Mouse (Mus musculus) embryonic facial prominence, embryonic 14.5 days (tissue): ENCODE measurements around the gene Gm17018. TPM values are rescaled to one million over a fixed set of nuclear protein-coding genes. Genes with fewer than 3 reads are reported as not detected.

ENCODE experiments used
- ATAC-seq: fragments of 200-750 bp; cut with Nextera tagmentation; 2 replicates; pipeline ENCODE4 v1.8.0; 2017; ENCODE audit warnings: low read depth, moderate number of reproducible peaks, moderate TSS enrichment
- DNase-seq: peaks from one replicate; pipeline ENCODE4 v3.0.0-alpha.2; 2015; ENCODE audit warnings: low spot score
- H3K27ac ChIP-seq: fragments of 300-500 bp; sonication (generic); replicated peaks from 2 replicates; pipeline ENCODE4 v1.5.1; 2014; ENCODE audit warnings: low read depth, mild to moderate bottlenecking, low read length, moderate library complexity
- H3K27me3 ChIP-seq: fragments of 300-500 bp; sonication (generic); replicated peaks from 2 replicates; pipeline ENCODE4 v1.6.1; 2014; ENCODE audit warnings: low read length; ENCODE audit not compliant: control insufficient read depth, insufficient read depth
- H3K36me3 ChIP-seq: fragments of 300-500 bp; sonication (generic); 2 replicates; pipeline ENCODE4 v1.6.1; 2014; ENCODE audit warnings: low read length, mixed read lengths; ENCODE audit not compliant: control insufficient read depth, insufficient read depth
- H3K4me1 ChIP-seq: fragments of 300-500 bp; sonication (generic); 2 replicates; pipeline ENCODE4 v1.6.1; 2014; ENCODE audit warnings: antibody characterized with exemption, low read length; ENCODE audit not compliant: control insufficient read depth, insufficient read depth
- H3K4me2 ChIP-seq: fragments of 300-500 bp; sonication (generic); 2 replicates; pipeline ENCODE4 v1.6.1; 2014; ENCODE audit warnings: low read depth, mild to moderate bottlenecking, low read length, moderate library complexity, mixed read lengths
- H3K4me3 ChIP-seq: fragments of 300-500 bp; sonication (generic); 2 replicates; pipeline ENCODE4 v1.5.1; 2014; ENCODE audit warnings: low read depth, mild to moderate bottlenecking, low read length
- H3K9ac ChIP-seq: fragments of 300-500 bp; sonication (generic); 2 replicates; pipeline ENCODE4 v1.6.1; 2014; ENCODE audit warnings: low read depth, mild to moderate bottlenecking, low read length, moderate library complexity, mixed read lengths
- H3K9me3 ChIP-seq: fragments of 300-500 bp; sonication (generic); 2 replicates; pipeline ENCODE4 v1.6.1; 2016; ENCODE audit warnings: low read length; ENCODE audit not compliant: control insufficient read depth
- WGBS: fragments of 180-500 bp; shearing (Covaris S2); extraction: QIAGEN DNeasy Blood & Tissue Kit; methylation state at CpG from one replicate; pipeline ENCODE4 v1.1.7; 2014; 5-methylcytosine and 5-hydroxymethylcytosine counted together
- polyA plus RNA-seq: library from polyadenylated mRNA; unstranded; fragments of >200 nt; fragmentation: Nextera tagmentation; extraction: Ambion mirVana; gene quantifications from 2 replicates; pipeline ENCODE4 v1.2.1, GENCODE M21; 2014

Gene Gm17018
- polyA plus RNA-seq, 1 experiment from 2014 or later = 44.8 TPM

- H3K4me1 ChIP-seq = peaks cover 15% of the 10 kb centered on the region
- WGBS = 51% methylated on average over 15 of the region's 15 CpGs
- no peak overlapping the region for H3K27ac ChIP-seq
- DNase-seq (no peak), ATAC-seq (no peak)
- H3K27me3 ChIP-seq = no peaks in the 10 kb centered on the region
- H3K9ac ChIP-seq = no peak overlapping the region
- no peak overlapping the region for H3K4me2 ChIP-seq
- H3K4me3 ChIP-seq = no peak overlapping the region
- H3K36me3 ChIP-seq = no peaks in the 10 kb centered on the region
- H3K9me3 ChIP-seq = no peaks in the 10 kb centered on the region
Measured at GRCm38 (mm10) chr19:45565925-45566715, 5.7 kb downstream of the Gm17018 start.

- H3K27ac ChIP-seq = no peak overlapping the region
- H3K4me1 ChIP-seq = peaks cover 15% of the 10 kb centered on the region
- no peaks in the 10 kb centered on the region for H3K9me3 ChIP-seq
Measured at GRCm38 (mm10) chr19:45567367-45567766, 7.0 kb downstream of the Gm17018 start.

GRCm38 (mm10) chr19:45573033-45573432 is 12.6 kb downstream of the Gm17018 start:
- Histone ChIP-seq H3K27ac (no peak overlapping the region), H3K4me3 (no peak overlapping the region), H3K4me2 (no peak overlapping the region), H3K9ac (no peak overlapping the region), H3K9me3 (no peaks in the 10 kb centered on the region), H3K36me3 (peaks cover 20% of the 10 kb centered on the region), H3K27me3 (no peaks in the 10 kb centered on the region), H3K4me1 (peaks cover 25% of the 10 kb centered on the region)
- ATAC-seq = no peak
- 68% methylated on average over 6 of the region's 6 CpGs for WGBS
- no peak for DNase-seq

More at GRCm38 (mm10) chr19:45567367-45567766, 7.0 kb downstream of the Gm17018 start:
- no peak overlapping the region for H3K4me3 ChIP-seq
- H3K27me3 ChIP-seq = no peaks in the 10 kb centered on the region
- 29% methylated on average over 14 of the region's 14 CpGs for WGBS
- peak overlapping the region; percentile 21; the same call in 1 of the 2 replicates for H3K9ac ChIP-seq
- H3K36me3 ChIP-seq = 0 out of 2 replicates have a peak, but pooled peaks cover 9% of the 10 kb centered on the region
- DNase-seq (no peak), ATAC-seq (no peak)
- no peak overlapping the region for H3K4me2 ChIP-seq

- H3K9me3 ChIP-seq = no peaks in the 10 kb centered on the region
- peaks cover 28% of the 10 kb centered on the region for H3K36me3 ChIP-seq
- H3K27me3 ChIP-seq = no peaks in the 10 kb centered on the region
- H3K4me3 ChIP-seq = no peak overlapping the region
- H3K4me1 ChIP-seq = peaks cover 25% of the 10 kb centered on the region
- DNase-seq = peak; percentile 78
- H3K27ac ChIP-seq = no peak overlapping the region
- peak; percentile 66; the same call in 1 of the 2 replicates for ATAC-seq
- 18% methylated on average over 6 of the region's 6 CpGs for WGBS
- H3K4me2 ChIP-seq = no peak overlapping the region
- no peak overlapping the region for H3K9ac ChIP-seq
Measured at GRCm38 (mm10) chr19:45573861-45574267, 13.4 kb downstream of the Gm17018 start.

GRCm38 (mm10) chr19:45574339-45574898 is 14.0 kb downstream of the Gm17018 start:
- H3K4me1 ChIP-seq = peaks cover 25% of the 10 kb centered on the region
- H3K27ac ChIP-seq = no peak overlapping the region; the same call in 1 of the 2 replicates
- no peaks in the 10 kb centered on the region for H3K9me3 ChIP-seq
- H3K9ac ChIP-seq = no peak overlapping the region
- 40% methylated on average over 7 of the region's 7 CpGs for WGBS
- H3K4me3 ChIP-seq = no peak overlapping the region
- H3K36me3 ChIP-seq = peaks cover 34% of the 10 kb centered on the region
- no peak overlapping the region for H3K4me2 ChIP-seq
- ATAC-seq (peak; percentile 24; the same call in 1 of the 2 replicates), DNase-seq (peak; percentile 57)
- no peaks in the 10 kb centered on the region for H3K27me3 ChIP-seq

- 44% methylated on average over 19 of the region's 19 CpGs for WGBS
- DNase-seq (no peak), ATAC-seq (no peak)
- Histone ChIP-seq H3K4me3 (no peak overlapping the region), H3K9me3 (no peaks in the 10 kb centered on the region), H3K4me2 (no peak overlapping the region), H3K9ac (peak overlapping the region; percentile 8; the same call in 1 of the 2 replicates), H3K4me1 (peaks cover 25% of the 10 kb centered on the region), H3K27ac (no peak overlapping the region), H3K36me3 (peaks cover 35% of the 10 kb centered on the region), H3K27me3 (no peaks in the 10 kb centered on the region)
Measured at GRCm38 (mm10) chr19:45574941-45575631, 14.7 kb downstream of the Gm17018 start.

- Histone ChIP-seq H3K4me3 (no peak overlapping the region), H3K36me3 (peaks cover 35% of the 10 kb centered on the region), H3K27me3 (no peaks in the 10 kb centered on the region), H3K9me3 (no peaks in the 10 kb centered on the region), H3K27ac (no peak overlapping the region), H3K9ac (no peak overlapping the region), H3K4me2 (no peak overlapping the region), H3K4me1 (peaks cover 25% of the 10 kb centered on the region)
- WGBS = 15% methylated on average over 8 of the region's 8 CpGs
- ATAC-seq (no peak), DNase-seq (no peak)
Measured at GRCm38 (mm10) chr19:45575632-45576001, 15.2 kb downstream of the Gm17018 start.

- Histone ChIP-seq H3K4me1 (peaks cover 30% of the 10 kb centered on the region), H3K27me3 (no peaks in the 10 kb centered on the region), H3K4me2 (no peak overlapping the region), H3K9me3 (no peaks in the 10 kb centered on the region), H3K4me3 (no peak overlapping the region), H3K27ac (no peak overlapping the region), H3K9ac (no peak overlapping the region), H3K36me3 (peaks cover 27% of the 10 kb centered on the region)
- DNase-seq (no peak), ATAC-seq (no peak)
- WGBS = 82% methylated on average over 14 of the region's 14 CpGs
Measured at GRCm38 (mm10) chr19:45577141-45577750, 16.8 kb downstream of the Gm17018 start.
